In the genomic region with DNA sequence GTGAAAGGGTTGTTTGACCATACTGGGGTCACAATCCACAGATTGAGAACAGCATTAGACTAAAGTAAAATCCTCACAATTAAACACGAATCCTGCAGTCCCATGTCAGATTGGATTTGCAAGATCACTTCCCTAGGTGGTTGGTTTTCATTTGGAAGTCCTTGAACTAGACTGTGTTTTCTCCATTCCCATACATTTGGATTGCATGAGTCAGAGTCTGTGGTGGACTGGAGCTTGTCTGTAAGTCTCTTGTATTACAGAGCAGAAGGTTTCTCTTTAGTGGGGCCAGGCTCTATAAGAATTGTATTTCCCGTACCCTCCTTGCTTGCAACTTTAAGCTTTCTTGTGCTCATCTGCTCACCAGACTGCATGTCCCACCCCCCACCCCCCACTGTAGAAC, we compare ENCODE assay signal across 28 mouse cellular contexts.
DNase-seq lines count a peak whose midpoint lies in the region; ATAC-seq and TF ChIP-seq lines count a peak whose summit lies in the region.
"Had no signal": no experiment of that assay in that cellular context is flagged by ENCODE, and none has a peak within 500 bp of the region (broad histone marks: within the 10 kb centered on the region; RNA-seq: fewer than 3 reads in every experiment).

No protein-coding gene starts in this region.

- H3K4me2 ChIP-seq in myocyte (ENCODE audit: low read depth), result peak overlapping the region; percentile 8
- no peak overlapping the region for H3K4me2 ChIP-seq in midbrain, embryonic 11.5 days
- H3K4me2 ChIP-seq: embryonic facial prominence, embryonic 13.5 days; embryonic facial prominence, embryonic 15.5 days; forebrain, embryonic 12.5 days had no signal

- H3K4me1 ChIP-seq in embryonic fibroblast, embryonic 13.5 days (ENCODE audit: control insufficient read depth, insufficient read depth, low read length), result 0 out of 2 replicates have a peak, but pooled peaks cover 2% of the 10 kb centered on the region
- H3K4me1 ChIP-seq in midbrain, embryonic 11.5 days (ENCODE audit: control insufficient read depth, insufficient read depth, low read length), result no peaks in the 10 kb centered on the region
- H3K4me1 ChIP-seq: embryonic facial prominence, embryonic 13.5 days; embryonic facial prominence, embryonic 15.5 days; forebrain, embryonic 12.5 days had no signal

- H3K27ac ChIP-seq in embryonic fibroblast, embryonic 13.5 days (ENCODE audit: insufficient read depth, low read length), result peak overlapping the region; percentile 37
- H3K27ac ChIP-seq in midbrain, embryonic 11.5 days (ENCODE audit: low read depth, low read length), result no peak overlapping the region
- H3K27ac ChIP-seq: embryonic facial prominence, embryonic 13.5 days; embryonic facial prominence, embryonic 15.5 days; forebrain, embryonic 10.5 days; forebrain, embryonic 12.5 days had no signal

- no peaks in the 10 kb centered on the region for H3K79me2 ChIP-seq in myocyte (ENCODE audit: control insufficient read depth, insufficient read depth)

- H3K9me3 ChIP-seq in midbrain, embryonic 11.5 days (ENCODE audit: control insufficient read depth, low read length), result no peaks in the 10 kb centered on the region
- H3K9me3 ChIP-seq: embryonic facial prominence, embryonic 13.5 days; embryonic facial prominence, embryonic 15.5 days; forebrain, embryonic 10.5 days; forebrain, embryonic 12.5 days; G1E had no signal

- no peak for ATAC-seq in midbrain, embryonic 11.5 days (ENCODE audit: low FRiP score)
- no peak for ATAC-seq in cerebellum, adult (ENCODE audit: insufficient number of reproducible peaks, low FRiP score, low TSS enrichment)
- ATAC-seq: activated CD4-positive, CD25-positive, alpha-beta regulatory T cell, adult 4 months; CD4-positive, CD25-positive, alpha-beta regulatory T cell, adult 4 months; forebrain, embryonic 14.5 days; forebrain, embryonic 16.5 days; Patski had no signal

- H3ac ChIP-seq in myocyte (ENCODE audit: control insufficient read depth, insufficient read length), result no peak overlapping the region

- TF ChIP-seq CTCF in embryonic fibroblast, embryonic 13.5 days (IDR thresholded peaks at IDR 0.05; ENCODE audit: borderline replicate concordance, insufficient read depth, low read length), result no peak

- peak; percentile 16 for DNase-seq in 3134 (ENCODE audit: extremely low read depth, insufficient read length, low spot score)
- peak; percentile 5 for DNase-seq in Muller cell, postnatal 12 days (ENCODE audit: inconsistent ontology term)
- no peak for DNase-seq in adrenal gland, adult 2 months
- no peak for DNase-seq in midbrain, embryonic 11.5 days (ENCODE audit: low spot score, missing footprints)
- DNase-seq: adrenal gland, postnatal 10 days; adrenal gland, postnatal 25 days; B cell, adult 2 months; cerebellum, adult 11 months; cerebellum, adult 18-20 months; cerebellum, adult 8-10 months; cerebellum, adult 9-11 months; cerebellum, postnatal 14 days; cerebellum, postnatal 36 days; embryo, embryonic 11 days had no signal

- H3K4me3 ChIP-seq in embryonic fibroblast, embryonic 13.5 days (ENCODE audit: insufficient read depth, low read length), result no peak overlapping the region
- no peak overlapping the region for H3K4me3 ChIP-seq in myocyte
- no peak overlapping the region for H3K4me3 ChIP-seq in midbrain, embryonic 11.5 days (ENCODE audit: low read depth, low read length)
- H3K4me3 ChIP-seq: embryonic facial prominence, embryonic 13.5 days; embryonic facial prominence, embryonic 15.5 days; forebrain, embryonic 10.5 days; forebrain, embryonic 12.5 days had no signal

- 88% methylated on average over 2 of the region's 2 CpGs for WGBS in midbrain, embryonic 11.5 days

- H3K36me3 ChIP-seq in myocyte (ENCODE audit: control insufficient read depth, insufficient read depth), result no peaks in the 10 kb centered on the region
- H3K36me3 ChIP-seq in midbrain, embryonic 11.5 days (ENCODE audit: control insufficient read depth, insufficient read depth, low read length), result no peaks in the 10 kb centered on the region
- H3K36me3 ChIP-seq: embryonic facial prominence, embryonic 13.5 days; embryonic facial prominence, embryonic 15.5 days; forebrain, embryonic 10.5 days; forebrain, embryonic 12.5 days; G1E had no signal

- H3K27me3 ChIP-seq in myocyte (ENCODE audit: control insufficient read depth, insufficient read depth, insufficient read length), result no peaks in the 10 kb centered on the region
- H3K27me3 ChIP-seq in midbrain, embryonic 11.5 days (ENCODE audit: control insufficient read depth, insufficient read depth, low read length), result no peaks in the 10 kb centered on the region
- H3K27me3 ChIP-seq: CH12.LX; embryonic facial prominence, embryonic 13.5 days; embryonic facial prominence, embryonic 15.5 days; forebrain, embryonic 12.5 days; Patski had no signal

- no peak overlapping the region for H3K9ac ChIP-seq in midbrain, embryonic 11.5 days (ENCODE audit: low read length)
- H3K9ac ChIP-seq: embryonic facial prominence, embryonic 13.5 days; embryonic facial prominence, embryonic 15.5 days; forebrain, embryonic 12.5 days had no signal

- TF ChIP-seq POLR2A in embryonic fibroblast, embryonic 13.5 days (IDR thresholded peaks at IDR 0.05; ENCODE audit: low read depth, low read length), result no peak
- TF ChIP-seq POLR2A in myocyte (IDR thresholded peaks at IDR 0.05; ENCODE audit: insufficient read length, low read depth), result no peak

TF ChIP-seq in myocyte, 11 proteins besides CTCF, POLR2A, EP300 and RAD21:
- TF ChIP-seq CEBPB (IDR thresholded peaks at IDR 0.05; ENCODE audit: insufficient read depth, poor library complexity, severe bottlenecking) (no peak), MAX (IDR thresholded peaks at IDR 0.05; ENCODE audit: low read depth) (no peak), TCF3 (IDR thresholded peaks at IDR 0.05; ENCODE audit: insufficient read length, low read depth) (no peak), POLR2AphosphoS2 (IDR thresholded peaks at IDR 0.05; ENCODE audit: insufficient read length, low read depth) (no peak), TCF12 (IDR thresholded peaks at IDR 0.05; ENCODE audit: insufficient read depth, poor library complexity, severe bottlenecking) (no peak), MYOD1 (IDR thresholded peaks at IDR 0.05; ENCODE audit: control insufficient read depth in 1 of 3, insufficient read length in 2 of 3, low read depth in 2 of 3) (no peak), SRF (IDR thresholded peaks at IDR 0.05; ENCODE audit: control insufficient read depth, insufficient read length, low read depth) (no peak), E2F4 (IDR thresholded peaks at IDR 0.05; ENCODE audit: insufficient read depth) (no peak), MYOG (IDR thresholded peaks at IDR 0.05; ENCODE audit: control insufficient read depth in 1 of 3, insufficient read depth in 1 of 3, insufficient read length in 2 of 3, low read depth in 2 of 3) (no peak), REST (IDR thresholded peaks at IDR 0.05; ENCODE audit: insufficient read depth, insufficient read length) (no peak), USF1 (IDR thresholded peaks at IDR 0.05; ENCODE audit: low read depth) (no peak)

Comparison
In these comparisons a context has a peak if more than half of its experiments do, and no peak if none do; other contexts are left out.
1. DNase-seq: peak in 3134 (single experiment) and Muller cell, postnatal 12 days (single experiment); none in adrenal gland, adult 2 months (single experiment) and midbrain, embryonic 11.5 days (single experiment).